Mouse (Mus musculus) liver, adult 2 months (tissue): ENCODE results near the gene Rccd1.

Experiments used
- CTCF ChIP-seq: fragments of 200-500 bp; IDR thresholded peaks from 2 replicates; pipeline ENCODE4 v1.5.1; 2011; ENCODE audit warnings: low read depth, low read length, control low read depth
- POLR2A ChIP-seq: fragments of 200-500 bp; IDR thresholded peaks from 2 replicates; pipeline ENCODE4 v1.6.1; 2011; ENCODE audit warnings: low read length, control low read depth; ENCODE audit not compliant: insufficient read depth; ENCODE audit errors: extremely low read depth

GRCm38 (mm10) chr7:80323336-80323735, 918 bp downstream of the Rccd1 start:
- TF ChIP-seq CTCF (no peak), POLR2A (no peak)
